Mouse (Mus musculus) megakaryocyte, embryonic 14.5 days (primary cell): ENCODE data around the gene Tmem30b.

Source experiments
- FLI1 ChIP-seq: IDR thresholded peaks from 2 replicates; pipeline ENCODE4 v1.6.1; 2012; ENCODE audit warnings: low read length, inconsistent platforms, mixed read lengths
- GATA1 ChIP-seq: IDR thresholded peaks from 3 replicates; pipeline ENCODE4 v1.6.1; 2012; ENCODE audit warnings: mixed read lengths, low read length, inconsistent platforms, borderline replicate concordance

DNA sequence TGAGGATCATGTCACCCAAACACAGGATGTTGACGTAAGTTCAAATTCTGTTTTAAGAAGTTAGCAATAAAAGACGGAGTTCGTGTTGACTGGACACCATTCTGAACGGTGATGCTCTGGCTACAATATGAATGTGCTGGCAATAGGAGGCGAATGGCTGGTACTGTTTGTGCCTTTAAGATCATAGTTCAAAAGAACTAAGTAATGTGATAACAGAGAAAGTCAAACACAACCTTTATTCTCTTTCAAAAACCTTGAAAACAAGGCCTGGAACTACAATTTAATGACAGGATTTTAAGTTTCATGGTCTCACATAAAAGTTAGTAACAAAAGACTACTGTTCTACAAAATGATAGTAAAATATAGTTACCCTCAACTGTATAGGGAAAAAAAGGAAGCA is 3.0 kb downstream of the Tmem30b start:
- TF ChIP-seq GATA1 (no peak), FLI1 (no peak)
